Comparison of ENCODE assay signal across 8 mouse cellular contexts in genomic region chr10:60350077-60350804, GRCm38 (mm10). TPM values are rescaled to one million over a fixed set of nuclear protein-coding genes. Genes with fewer than 3 reads are reported as not detected.
DNase-seq lines count a peak whose midpoint lies in the region; ATAC-seq and TF ChIP-seq lines count a peak whose summit lies in the region.

No protein-coding gene starts in this region.

- no peak for TF ChIP-seq POLR2A in bone marrow macrophage, adult 2 months (IDR thresholded peaks at IDR 0.05; ENCODE audit: borderline replicate concordance, low read depth, low read length)

- peak overlapping the region; percentile 19; the same call in 1 of the 2 replicates for H3K4me2 ChIP-seq in hindbrain, embryonic 14.5 days (replicated peaks)
- H3K4me2 ChIP-seq in hindbrain, embryonic 11.5 days (replicated peaks; ENCODE audit: low read depth, low read length): no peak overlapping the region
- peak overlapping the region; percentile 90 for H3K4me2 ChIP-seq in liver, embryonic 12.5 days

- H3K4me3 ChIP-seq in hindbrain, embryonic 14.5 days (replicated peaks; ENCODE audit: low read length): no peak overlapping the region
- H3K4me3 ChIP-seq in hindbrain, embryonic 11.5 days (ENCODE audit: low read depth, low read length): no peak overlapping the region
- peak overlapping the region; percentile 56 for H3K4me3 ChIP-seq in bone marrow macrophage, adult 2 months (ENCODE audit: insufficient read depth, low read length)
- H3K4me3 ChIP-seq in liver, embryonic 12.5 days: peak overlapping the region; percentile 69

- no peak for TF ChIP-seq CTCF in bone marrow macrophage, adult 2 months (IDR thresholded peaks at IDR 0.05; ENCODE audit: low read depth, low read length)

- no peak overlapping the region for H3K27ac ChIP-seq in hindbrain, embryonic 14.5 days
- no peak overlapping the region for H3K27ac ChIP-seq in hindbrain, embryonic 11.5 days (ENCODE audit: low read depth, low read length)
- peak overlapping the region; percentile 95 for H3K27ac ChIP-seq in bone marrow macrophage, adult 2 months (ENCODE audit: insufficient read depth, low read depth, low read length)
- peak overlapping the region; percentile 86 for H3K27ac ChIP-seq in liver, embryonic 12.5 days

- 48% methylated on average over 5 of the region's 5 CpGs for WGBS in hindbrain, embryonic 14.5 days
- 48% methylated on average over 5 of the region's 5 CpGs for WGBS in hindbrain, embryonic 11.5 days
- WGBS in liver, embryonic 12.5 days (ENCODE audit: insufficient replicate concordance): 40% methylated on average over 5 of the region's 5 CpGs

- H3K4me1 ChIP-seq in hindbrain, embryonic 14.5 days (replicated peaks; ENCODE audit: control insufficient read depth, insufficient read depth, low read length): peaks cover 16% of the 10 kb centered on the region
- peaks cover 10% of the 10 kb centered on the region for H3K4me1 ChIP-seq in hindbrain, embryonic 11.5 days (replicated peaks; ENCODE audit: control insufficient read depth, insufficient read depth, low read length)
- H3K4me1 ChIP-seq in bone marrow macrophage, adult 2 months (ENCODE audit: control insufficient read depth, insufficient read depth, low read length): peaks cover 40% of the 10 kb centered on the region
- peaks cover 68% of the 10 kb centered on the region for H3K4me1 ChIP-seq in liver, embryonic 12.5 days

- no peak for ATAC-seq in hindbrain, embryonic 14.5 days (ENCODE audit: low FRiP score)
- no peak for ATAC-seq in hindbrain, embryonic 11.5 days (ENCODE audit: low FRiP score)
- no peak for ATAC-seq in liver, embryonic 12.5 days
- ATAC-seq in granulocyte monocyte progenitor cell, adult 5-6 weeks (replicated peaks; ENCODE audit: poor library complexity, severe bottlenecking): no peak

- H3K9me3 ChIP-seq in hindbrain, embryonic 14.5 days (ENCODE audit: control insufficient read depth, low read length): 0 out of 2 replicates have a peak, but pooled peaks cover 3% of the 10 kb centered on the region
- no peaks in the 10 kb centered on the region for H3K9me3 ChIP-seq in hindbrain, embryonic 11.5 days (ENCODE audit: control insufficient read depth, low read length)
- no peaks in the 10 kb centered on the region for H3K9me3 ChIP-seq in liver, embryonic 12.5 days (replicated peaks)

- no peak overlapping the region for H3K9ac ChIP-seq in hindbrain, embryonic 14.5 days
- H3K9ac ChIP-seq in hindbrain, embryonic 11.5 days (ENCODE audit: low read depth, low read length): no peak overlapping the region
- H3K9ac ChIP-seq in liver, embryonic 12.5 days: peak overlapping the region; percentile 80

- no peak for DNase-seq in hindbrain, embryonic 14.5 days (ENCODE audit: low spot score)
- no peak for DNase-seq in hindbrain, embryonic 11.5 days (ENCODE audit: low spot score)
- DNase-seq in CD4-positive helper T cell, adult 2 months (ENCODE audit: low read depth, low spot score): peak; percentile 79
- DNase-seq in ovary, postnatal 14 days (ENCODE audit: low spot score): no peak
- no peak for DNase-seq in adipocyte (ENCODE audit: low spot score)

- no peaks in the 10 kb centered on the region for H3K36me3 ChIP-seq in hindbrain, embryonic 14.5 days (replicated peaks; ENCODE audit: control insufficient read depth, insufficient read depth)
- no peaks in the 10 kb centered on the region for H3K36me3 ChIP-seq in hindbrain, embryonic 11.5 days (ENCODE audit: control insufficient read depth, insufficient read depth, low read length)
- H3K36me3 ChIP-seq in liver, embryonic 12.5 days: no peaks in the 10 kb centered on the region

- H3K27me3 ChIP-seq in hindbrain, embryonic 14.5 days (ENCODE audit: control insufficient read depth, insufficient read depth, low read length): peaks cover 17% of the 10 kb centered on the region
- peaks cover 12% of the 10 kb centered on the region for H3K27me3 ChIP-seq in hindbrain, embryonic 11.5 days (ENCODE audit: control insufficient read depth, insufficient read depth, low read length)
- H3K27me3 ChIP-seq in liver, embryonic 12.5 days (replicated peaks): no peaks in the 10 kb centered on the region

RNA-seq across cellular contexts. Expression of gene Vsir, which starts 3.6 kb away (rescaled TPM):
- 2.5 and 2.7 TPM in 2 replicates for polyA plus RNA-seq in hindbrain, embryonic 14.5 days (2014; fragmentation: Nextera tagmentation; extraction: Ambion mirVana)
- 1.3 and 2.5 TPM in 2 replicates for polyA plus RNA-seq in hindbrain, embryonic 11.5 days (2014; fragmentation: Nextera tagmentation; extraction: Ambion mirVana)
- 536 and 666 TPM in 2 replicates for polyA plus RNA-seq in bone marrow macrophage, adult 2 months (2012; ENCODE audit: insufficient read depth, insufficient read length, missing spikeins)
- 3.5 and 3.9 TPM in 2 replicates for polyA plus RNA-seq in liver, embryonic 12.5 days (2016; fragmentation: Nextera tagmentation; extraction: Ambion mirVana)
- total RNA-seq in granulocyte monocyte progenitor cell, adult 5-6 weeks (2014; fragmentation: Nextera tagmentation): 45.9 and 57.9 TPM in 2 replicates
- 108 and 143 TPM in 2 replicates for total RNA-seq in granulocyte monocyte progenitor cell, adult 5-6 weeks (2017)

RNA-seq across cellular contexts. Expression of gene Gm17455, which starts 49.3 kb away (rescaled TPM):
- 9.7 and 18.2 TPM in 2 replicates for polyA plus RNA-seq in hindbrain, embryonic 14.5 days (2014; fragmentation: Nextera tagmentation; extraction: Ambion mirVana)
- polyA plus RNA-seq in hindbrain, embryonic 11.5 days (2014; fragmentation: Nextera tagmentation; extraction: Ambion mirVana): 6.3 and 8.3 TPM in 2 replicates
- not detected in 2 replicates for polyA plus RNA-seq in bone marrow macrophage, adult 2 months (2012; ENCODE audit: insufficient read depth, insufficient read length, missing spikeins)
- 0.57 TPM in 1 of 2 replicates, not detected in the other for polyA plus RNA-seq in liver, embryonic 12.5 days (2016; fragmentation: Nextera tagmentation; extraction: Ambion mirVana)
- not detected in 2 replicates for total RNA-seq in granulocyte monocyte progenitor cell, adult 5-6 weeks (2014; fragmentation: Nextera tagmentation)
- total RNA-seq in granulocyte monocyte progenitor cell, adult 5-6 weeks (2017): not detected in 2 replicates

Comparison
In these comparisons a context has a peak if more than half of its experiments do, and no peak if none do; other contexts are left out.
1. H3K27ac ChIP-seq: peak in bone marrow macrophage, adult 2 months (single experiment) and liver, embryonic 12.5 days (single experiment); none in hindbrain, embryonic 14.5 days (single experiment) and hindbrain, embryonic 11.5 days (single experiment).
2. H3K4me3 ChIP-seq: peak in bone marrow macrophage, adult 2 months (single experiment) and liver, embryonic 12.5 days (single experiment); none in hindbrain, embryonic 14.5 days (single experiment) and hindbrain, embryonic 11.5 days (single experiment).
3. RNA of gene Vsir, which starts 3.6 kb away (polyA plus RNA-seq): 536 to 666 TPM in bone marrow macrophage, adult 2 months; 3.5 to 3.9 TPM in liver, embryonic 12.5 days, 2.5 to 2.7 TPM in hindbrain, embryonic 14.5 days and 1.3 to 2.5 TPM in hindbrain, embryonic 11.5 days; every median in the first group is over 100 times any median in the second.